Mouse (Mus musculus) midbrain, embryonic 12.5 days (tissue): ENCODE measurements at regions not wholly inside any gene's neighbourhood (a gene's known extent, or its start where the extent isn't known, plus 50 kb on each side); places are given as distances from the start of the nearest gene placed in this dataset.

Experiments used
- ATAC-seq: fragments of 200-750 bp; cut with Nextera tagmentation; 2 replicates; pipeline ENCODE4 v1.8.0; 2017; ENCODE audit warnings: low read depth, moderate TSS enrichment, moderate library complexity; ENCODE audit not compliant: low FRiP score
- H3K27ac ChIP-seq: fragments of 300-500 bp; sonication (generic); replicated peaks from 2 replicates; pipeline ENCODE4 v1.5.1; 2016; ENCODE audit warnings: mild to moderate bottlenecking
- H3K27me3 ChIP-seq: fragments of 300-500 bp; sonication (generic); 2 replicates; pipeline ENCODE4 v1.6.1; 2016; ENCODE audit warnings: mild to moderate bottlenecking
- H3K36me3 ChIP-seq: fragments of 300-500 bp; sonication (generic); 2 replicates; pipeline ENCODE4 v1.6.1; 2016
- H3K4me1 ChIP-seq: fragments of 300-500 bp; sonication (generic); 2 replicates; pipeline ENCODE4 v1.6.1; 2016
- H3K4me2 ChIP-seq: fragments of 300-500 bp; sonication (generic); replicated peaks from 2 replicates; pipeline ENCODE4 v1.6.1; 2016; ENCODE audit warnings: mild to moderate bottlenecking, moderate library complexity
- H3K4me3 ChIP-seq: fragments of 300-500 bp; sonication (generic); 2 replicates; pipeline ENCODE4 v1.5.1; 2016; ENCODE audit warnings: mild to moderate bottlenecking
- H3K9ac ChIP-seq: fragments of 300-500 bp; sonication (generic); replicated peaks from 2 replicates; pipeline ENCODE4 v1.6.1; 2016; ENCODE audit warnings: mild to moderate bottlenecking, moderate library complexity
- H3K9me3 ChIP-seq: fragments of 300-500 bp; sonication (generic); 2 replicates; pipeline ENCODE4 v1.6.1; 2016; ENCODE audit warnings: mild to moderate bottlenecking
- WGBS: fragments of 180-500 bp; shearing (Covaris S2); methylation state at CpG from one replicate; pipeline ENCODE4 v1.1.7; 2016; 5-methylcytosine and 5-hydroxymethylcytosine counted together

- Histone ChIP-seq H3K27me3 (no peaks in the 10 kb centered on the region), H3K4me3 (no peak overlapping the region), H3K9me3 (no peaks in the 10 kb centered on the region), H3K36me3 (peaks cover 5% of the 10 kb centered on the region; the same call in 1 of the 2 replicates), H3K4me2 (no peak overlapping the region), H3K9ac (no peak overlapping the region), H3K27ac (no peak overlapping the region), H3K4me1 (peaks cover 6% of the 10 kb centered on the region)
- 0 out of 2 replicates have a peak, but pooled peaks have one; percentile 30 for ATAC-seq
- WGBS = 6% methylated on average over 7 of the region's 7 CpGs
Observed at GRCm38 (mm10) chr10:92097562-92097961, 624.7 kb downstream of the Nedd1 start.

GRCm38 (mm10) chr10:92097081-92097480 lies 625.1 kb downstream of the Nedd1 start:
- Histone ChIP-seq H3K9me3 (no peaks in the 10 kb centered on the region), H3K4me2 (no peak overlapping the region), H3K27ac (no peak overlapping the region), H3K4me3 (no peak overlapping the region), H3K27me3 (no peaks in the 10 kb centered on the region), H3K9ac (no peak overlapping the region), H3K4me1 (peaks cover 8% of the 10 kb centered on the region), H3K36me3 (peaks cover 5% of the 10 kb centered on the region; the same call in 1 of the 2 replicates)
- ATAC-seq = no peak
- WGBS = 75% methylated on average over 4 of the region's 4 CpGs

DNA sequence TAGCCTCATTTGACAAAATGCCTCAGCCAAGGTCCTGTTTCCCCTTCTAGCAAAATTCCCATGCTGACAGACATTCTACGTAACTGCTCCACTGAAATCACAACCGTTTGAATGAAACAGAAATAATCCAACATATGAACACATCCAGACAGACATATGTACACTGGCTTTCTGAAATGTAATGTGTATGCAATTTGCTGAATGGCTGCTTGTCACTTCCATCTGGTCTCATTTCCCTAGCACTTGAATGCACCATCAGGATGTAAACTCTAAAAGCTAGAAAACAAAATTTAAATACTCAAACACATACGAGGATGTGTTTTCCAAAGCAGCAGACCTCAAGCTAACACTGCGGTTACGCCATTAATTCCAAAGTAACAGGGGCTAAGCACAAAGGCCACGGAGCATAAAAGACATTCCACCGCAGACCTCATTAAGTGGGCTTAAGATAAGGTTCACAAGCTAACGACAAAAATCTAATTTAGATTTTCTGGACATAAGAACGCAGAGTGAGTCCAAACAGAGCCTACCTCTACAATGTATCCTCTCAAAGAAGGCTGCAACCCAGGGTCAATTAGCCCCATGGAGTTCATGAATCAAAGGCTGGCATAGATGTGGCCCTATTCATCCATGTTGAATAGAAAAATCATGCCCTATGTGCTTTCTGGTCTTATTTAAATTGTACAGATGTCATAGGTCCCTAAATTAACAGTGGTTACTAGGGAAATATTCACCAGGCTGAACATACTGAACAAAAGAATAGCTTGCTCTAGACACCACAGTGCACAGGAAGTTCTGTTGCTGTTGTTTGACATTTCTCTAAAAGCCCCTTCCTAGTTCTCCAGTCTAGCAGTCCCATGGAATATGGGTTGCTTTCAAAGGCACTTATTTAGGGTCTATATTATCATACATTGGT lies 630.5 kb downstream of the Nedd1 start:
- no peak overlapping the region for H3K4me2 ChIP-seq
- H3K9me3 ChIP-seq = no peaks in the 10 kb centered on the region
- H3K27ac ChIP-seq = 0 out of 2 replicates have a peak overlapping the region, but pooled peaks have one; percentile 50
- no peaks in the 10 kb centered on the region for H3K27me3 ChIP-seq
- peaks cover 6% of the 10 kb centered on the region for H3K36me3 ChIP-seq
- H3K4me3 ChIP-seq = no peak overlapping the region
- 32% methylated on average over 9 of the region's 9 CpGs for WGBS
- H3K4me1 ChIP-seq = peaks cover 8% of the 10 kb centered on the region; the same call in 1 of the 2 replicates
- H3K9ac ChIP-seq = no peak overlapping the region
- no peak for ATAC-seq

- no peaks in the 10 kb centered on the region for H3K27me3 ChIP-seq
- no peak overlapping the region for H3K4me3 ChIP-seq
- H3K9ac ChIP-seq = no peak overlapping the region
- 74% methylated on average over 4 of the region's 4 CpGs for WGBS
- H3K4me1 ChIP-seq = peaks cover 31% of the 10 kb centered on the region
- ATAC-seq = no peak
- peaks cover 25% of the 10 kb centered on the region for H3K36me3 ChIP-seq
- no peaks in the 10 kb centered on the region for H3K9me3 ChIP-seq
- no peak overlapping the region for H3K4me2 ChIP-seq
- peak overlapping the region; percentile 54 for H3K27ac ChIP-seq
Observed at GRCm38 (mm10) chr10:92082111-92082510, 640.1 kb downstream of the Nedd1 start.

DNA sequence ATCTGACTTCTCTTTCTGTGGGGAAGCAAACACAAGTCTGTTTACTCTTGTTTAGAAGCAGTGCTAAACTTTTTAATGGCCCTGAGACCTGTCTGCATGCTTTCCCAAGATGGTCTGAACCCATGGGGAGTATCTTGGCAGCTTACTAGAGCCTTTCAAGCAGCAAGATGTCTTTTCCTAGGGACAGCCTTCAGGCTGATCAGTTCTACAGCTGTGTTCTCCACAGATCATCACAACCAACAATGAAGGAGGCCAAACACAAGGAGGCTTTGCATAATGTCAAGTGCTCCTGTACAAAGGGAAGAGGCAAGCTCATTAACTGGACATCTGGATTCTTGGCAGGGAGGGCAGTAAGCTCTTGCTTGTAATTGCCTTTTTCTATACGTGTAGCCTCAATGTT lies 641.0 kb downstream of the Nedd1 start:
- Histone ChIP-seq H3K27ac (peak overlapping the region; percentile 75), H3K36me3 (peaks cover 22% of the 10 kb centered on the region), H3K27me3 (no peaks in the 10 kb centered on the region), H3K4me2 (no peak overlapping the region), H3K4me1 (peaks cover 36% of the 10 kb centered on the region), H3K4me3 (no peak overlapping the region), H3K9me3 (no peaks in the 10 kb centered on the region), H3K9ac (no peak overlapping the region)
- no peak for ATAC-seq
- WGBS = 3% methylated on average over 1 of the region's 1 CpGs

GRCm38 (mm10) chr10:92079421-92079820 lies 642.8 kb downstream of the Nedd1 start:
- 14% methylated on average over 4 of the region's 4 CpGs for WGBS
- no peaks in the 10 kb centered on the region for H3K9me3 ChIP-seq
- H3K27ac ChIP-seq = peak overlapping the region; percentile 83
- H3K4me2 ChIP-seq = no peak overlapping the region
- H3K4me1 ChIP-seq = peaks cover 49% of the 10 kb centered on the region
- H3K4me3 ChIP-seq = no peak overlapping the region
- ATAC-seq = no peak
- H3K27me3 ChIP-seq = no peaks in the 10 kb centered on the region
- H3K36me3 ChIP-seq = peaks cover 22% of the 10 kb centered on the region
- H3K9ac ChIP-seq = no peak overlapping the region

DNA sequence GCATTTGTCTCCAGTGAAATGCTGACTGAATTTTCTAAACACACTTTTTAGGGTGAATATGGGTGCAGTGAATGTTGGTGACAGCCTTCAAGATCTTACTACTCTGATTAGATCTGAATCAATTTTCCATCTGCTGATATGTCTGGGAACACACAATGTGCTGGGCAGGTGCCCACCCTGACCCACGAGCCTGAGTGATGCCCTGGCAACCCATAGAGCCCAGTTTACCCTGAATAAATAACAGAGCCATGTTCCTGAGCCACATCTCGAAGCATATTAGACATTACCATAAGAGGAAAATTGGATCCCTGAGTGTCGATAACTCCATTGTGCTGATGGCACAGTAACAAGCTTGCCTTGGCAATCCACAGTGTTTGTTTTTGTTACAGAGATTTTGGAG lies 644.9 kb downstream of the Nedd1 start:
- H3K36me3 ChIP-seq = peaks cover 8% of the 10 kb centered on the region
- WGBS = 38% methylated on average over 3 of the region's 3 CpGs
- H3K27me3 ChIP-seq = no peaks in the 10 kb centered on the region
- no peak overlapping the region for H3K9ac ChIP-seq
- H3K4me2 ChIP-seq = no peak overlapping the region
- no peak overlapping the region for H3K4me3 ChIP-seq
- peak overlapping the region; percentile 83 for H3K27ac ChIP-seq
- ATAC-seq = peak; percentile 19; the same call in 1 of the 2 replicates
- peaks cover 64% of the 10 kb centered on the region for H3K4me1 ChIP-seq
- H3K9me3 ChIP-seq = no peaks in the 10 kb centered on the region

GRCm38 (mm10) chr10:92076754-92077153 lies 645.5 kb downstream of the Nedd1 start:
- Histone ChIP-seq H3K36me3 (peaks cover 9% of the 10 kb centered on the region; the same call in 1 of the 2 replicates), H3K4me2 (no peak overlapping the region), H3K27ac (peak overlapping the region; percentile 83), H3K9me3 (no peaks in the 10 kb centered on the region), H3K4me1 (peaks cover 61% of the 10 kb centered on the region), H3K4me3 (no peak overlapping the region), H3K27me3 (no peaks in the 10 kb centered on the region), H3K9ac (no peak overlapping the region)
- peak; percentile 67 for ATAC-seq
- 7% methylated on average over 3 of the region's 3 CpGs for WGBS

GRCm38 (mm10) chr10:92075469-92075868 lies 646.8 kb downstream of the Nedd1 start:
- H3K36me3 ChIP-seq = peaks cover 13% of the 10 kb centered on the region; the same call in 1 of the 2 replicates
- no peak overlapping the region for H3K4me2 ChIP-seq
- H3K27me3 ChIP-seq = no peaks in the 10 kb centered on the region
- no peak overlapping the region; the same call in 1 of the 2 replicates for H3K9ac ChIP-seq
- H3K9me3 ChIP-seq = no peaks in the 10 kb centered on the region
- H3K4me1 ChIP-seq = peaks cover 52% of the 10 kb centered on the region
- peak overlapping the region; percentile 83 for H3K27ac ChIP-seq
- peak; percentile 41; the same call in 1 of the 2 replicates for ATAC-seq
- no peak overlapping the region for H3K4me3 ChIP-seq
- 15% methylated on average over 8 of the region's 8 CpGs for WGBS

- WGBS = 62% methylated on average over 11 of the region's 11 CpGs
- Histone ChIP-seq H3K9ac (no peak overlapping the region), H3K4me2 (no peak overlapping the region), H3K36me3 (peaks cover 13% of the 10 kb centered on the region; the same call in 1 of the 2 replicates), H3K4me1 (peaks cover 46% of the 10 kb centered on the region), H3K4me3 (no peak overlapping the region), H3K9me3 (no peaks in the 10 kb centered on the region), H3K27ac (peak overlapping the region; percentile 83), H3K27me3 (no peaks in the 10 kb centered on the region)
- ATAC-seq = 0 out of 2 replicates have a peak, but pooled peaks have one; percentile 14
Observed at GRCm38 (mm10) chr10:92074698-92075394, 647.4 kb downstream of the Nedd1 start.

DNA sequence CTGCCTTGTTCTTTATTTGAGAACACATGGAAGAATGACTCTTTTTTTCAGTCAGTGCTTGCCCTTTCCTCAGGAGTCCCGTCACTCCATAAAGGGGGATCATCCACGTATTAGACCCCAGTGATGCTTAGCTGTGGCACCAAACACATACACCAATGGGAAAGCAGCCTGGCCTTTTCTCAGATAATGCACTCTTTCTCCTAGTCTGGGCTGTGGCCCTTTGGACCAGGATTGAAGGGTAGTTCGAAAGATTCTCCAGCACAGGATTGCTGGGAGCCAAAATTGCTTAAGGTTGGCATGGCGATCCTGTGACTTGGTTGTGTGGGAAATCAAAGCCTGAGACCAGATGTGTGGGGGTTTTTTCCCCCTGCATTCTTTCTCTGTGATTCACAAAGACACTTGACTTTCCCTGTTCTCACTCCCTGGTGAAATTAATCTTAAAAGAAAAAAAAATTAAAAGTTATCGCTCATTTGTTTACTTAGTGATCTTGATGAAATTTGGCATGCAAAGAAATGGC lies 648.3 kb downstream of the Nedd1 start:
- H3K9ac ChIP-seq = no peak overlapping the region
- WGBS = 10% methylated on average over 5 of the region's 5 CpGs
- no peak for ATAC-seq
- H3K4me3 ChIP-seq = no peak overlapping the region
- H3K4me2 ChIP-seq = no peak overlapping the region
- peaks cover 15% of the 10 kb centered on the region; the same call in 1 of the 2 replicates for H3K36me3 ChIP-seq
- no peaks in the 10 kb centered on the region for H3K27me3 ChIP-seq
- no peaks in the 10 kb centered on the region for H3K9me3 ChIP-seq
- H3K4me1 ChIP-seq = peaks cover 39% of the 10 kb centered on the region
- H3K27ac ChIP-seq = peak overlapping the region; percentile 83

GRCm38 (mm10) chr10:92044783-92045182 lies 677.4 kb downstream of the Nedd1 start:
- Histone ChIP-seq H3K27ac (no peak overlapping the region), H3K9me3 (no peaks in the 10 kb centered on the region), H3K4me1 (no peaks in the 10 kb centered on the region; the same call in 1 of the 2 replicates), H3K27me3 (no peaks in the 10 kb centered on the region), H3K36me3 (no peaks in the 10 kb centered on the region), H3K4me3 (no peak overlapping the region), H3K9ac (no peak overlapping the region), H3K4me2 (no peak overlapping the region)
- ATAC-seq = no peak
